ENCODE assay signal across 9 mouse cellular contexts in genomic region chrX:52164134-52164737, GRCm38 (mm10). TPM values are rescaled to one million over a fixed set of nuclear protein-coding genes. Genes with fewer than 3 reads are reported as not detected.
DNase-seq lines count a peak whose midpoint lies in the region; ATAC-seq lines count a peak whose summit lies in the region.
"Had no signal": no experiment of that assay in that cellular context is flagged by ENCODE, and none has a peak within 500 bp of the region (broad histone marks: within the 10 kb centered on the region; RNA-seq: fewer than 3 reads in every experiment).

No protein-coding gene starts in this region.

- no peaks in the 10 kb centered on the region for H3K36me3 ChIP-seq in forebrain, embryonic 15.5 days
- H3K36me3 ChIP-seq in kidney, embryonic 16.5 days (ENCODE audit: insufficient read depth, low read length): no peaks in the 10 kb centered on the region
- H3K36me3 ChIP-seq in midbrain, embryonic 10.5 days: no peaks in the 10 kb centered on the region

- H3K9me3 ChIP-seq in forebrain, embryonic 15.5 days: no peaks in the 10 kb centered on the region
- H3K9me3 ChIP-seq in kidney, embryonic 16.5 days (ENCODE audit: low read length): no peaks in the 10 kb centered on the region
- no peaks in the 10 kb centered on the region; the same call in 1 of the 2 replicates for H3K9me3 ChIP-seq in midbrain, embryonic 10.5 days (replicated peaks)

- H3K27me3 ChIP-seq in forebrain, embryonic 15.5 days: no peaks in the 10 kb centered on the region
- H3K27me3 ChIP-seq in kidney, embryonic 16.5 days (ENCODE audit: insufficient read depth, low read length): peaks cover 8% of the 10 kb centered on the region; the same call in 1 of the 2 replicates
- H3K27me3 ChIP-seq in midbrain, embryonic 10.5 days (ENCODE audit: low read depth, poor library complexity, severe bottlenecking): peaks cover 54% of the 10 kb centered on the region
- H3K27me3 ChIP-seq: Patski had no signal

- peak overlapping the region; percentile 61 for H3K4me3 ChIP-seq in forebrain, embryonic 15.5 days
- H3K4me3 ChIP-seq in kidney, embryonic 16.5 days (ENCODE audit: low read length): peak overlapping the region; percentile 59
- peak overlapping the region; percentile 62 for H3K4me3 ChIP-seq in midbrain, embryonic 10.5 days

- peaks cover 13% of the 10 kb centered on the region; the same call in 1 of the 2 replicates for H3K4me1 ChIP-seq in forebrain, embryonic 15.5 days
- 0 out of 2 replicates have a peak, but pooled peaks cover 4% of the 10 kb centered on the region for H3K4me1 ChIP-seq in kidney, embryonic 16.5 days (ENCODE audit: insufficient read depth, low read length)
- peaks cover 23% of the 10 kb centered on the region for H3K4me1 ChIP-seq in midbrain, embryonic 10.5 days

- 18% methylated on average over 35 of the region's 44 CpGs for WGBS in forebrain, embryonic 15.5 days
- WGBS in kidney, embryonic 16.5 days: 22% methylated on average over 42 of the region's 44 CpGs
- 21% methylated on average over 43 of the region's 44 CpGs for WGBS in midbrain, embryonic 10.5 days

- ATAC-seq in forebrain, embryonic 15.5 days (replicated peaks): peak; percentile 31
- no peak for ATAC-seq in kidney, embryonic 16.5 days (ENCODE audit: low FRiP score, low TSS enrichment)

- intact Hi-C loops in gastrocnemius, postnatal 14 days (cut with DNase I; ENCODE audit: low total_unique reads): no loop called here

- H3K9ac ChIP-seq in forebrain, embryonic 15.5 days (replicated peaks): peak overlapping the region; percentile 64
- peak overlapping the region; percentile 75 for H3K9ac ChIP-seq in kidney, embryonic 16.5 days (replicated peaks; ENCODE audit: low read length)

- H3K4me2 ChIP-seq in forebrain, embryonic 15.5 days (replicated peaks): peak overlapping the region; percentile 60
- H3K4me2 ChIP-seq in kidney, embryonic 16.5 days (replicated peaks; ENCODE audit: low read depth, low read length): peak overlapping the region; percentile 61

- peak overlapping the region; percentile 68 for H3K27ac ChIP-seq in forebrain, embryonic 15.5 days (replicated peaks)
- H3K27ac ChIP-seq in kidney, embryonic 16.5 days (ENCODE audit: low read length): peak overlapping the region; percentile 81; the same call in 1 of the 2 replicates
- H3K27ac ChIP-seq in midbrain, embryonic 10.5 days (replicated peaks): peak overlapping the region; percentile 84

- peak; percentile 10 for DNase-seq in gastrocnemius, postnatal 14 days
- no peak for DNase-seq in gastrocnemius, adult 18-20 months (ENCODE audit: low spot score)
- DNase-seq in Muller cell, postnatal 12 days (ENCODE audit: inconsistent ontology term): peak; percentile 45
- peak; percentile 26 for DNase-seq in midbrain, embryonic 10.5 days (ENCODE audit: low spot score)
- DNase-seq in c-Kit-positive CD71-positive TER-119-positive erythroid progenitor cells, embryonic 14.5 days (ENCODE audit: low spot score): no peak
- DNase-seq in right cerebral cortex, postnatal 25 days: no peak

RNA-seq across cellular contexts. Expression of gene Gpc4, which starts 0.8 kb away (rescaled TPM):
- 10 to 100 TPM; 66.9 to 74.7 TPM for total RNA-seq in gastrocnemius, postnatal 14 days (2021)
- 10 to 100 TPM; 38.6 to 46.2 TPM for total RNA-seq in gastrocnemius, adult 18-20 months (2021)
- polyA plus RNA-seq in forebrain, embryonic 15.5 days (2015; fragmentation: Nextera tagmentation; extraction: Ambion mirVana): 31.3 and 38.0 TPM in 2 replicates
- polyA plus RNA-seq in kidney, embryonic 16.5 days (2015; fragmentation: Nextera tagmentation; extraction: Ambion mirVana): 107 TPM in 2 replicates
- polyA plus RNA-seq in midbrain, embryonic 10.5 days (2016; fragmentation: Nextera tagmentation; extraction: Ambion mirVana): 26.3 and 27.1 TPM in 2 replicates

Comparison
In these comparisons a context has a peak if more than half of its experiments do, and no peak if none do; other contexts are left out.
1. DNase-seq: peak in gastrocnemius, postnatal 14 days (single experiment), Muller cell, postnatal 12 days (single experiment) and midbrain, embryonic 10.5 days (single experiment); none in gastrocnemius, adult 18-20 months (single experiment), c-Kit-positive CD71-positive TER-119-positive erythroid progenitor cells, embryonic 14.5 days (single experiment) and right cerebral cortex, postnatal 25 days (single experiment).
2. Peak in every context shown above with its lines, with median percentiles within 50 percentile points of each other: H3K27ac ChIP-seq and H3K4me3 ChIP-seq.